Mouse (Mus musculus) frontal cortex, postnatal 25 days (tissue): Measurements from ENCODE around the gene Foxred1.

Experiments used
- DNase-seq, 2 experiments: peaks; one replicate each; pipeline ENCODE4 v3.0.0; 2022; ENCODE audit warnings: low spot score in 2 of 2

The Foxred1 gene

GRCm38 (mm10) chr9:35192983-35193542, 17.8 kb downstream of the Foxred1 start:
- no peak for DNase-seq

- DNase-seq = peak in 1 of 2 experiments; percentile 25
Observed at GRCm38 (mm10) chr9:35188700-35189099, 22.2 kb downstream of the Foxred1 start.

GRCm38 (mm10) chr9:35187351-35187903, 23.4 kb downstream of the Foxred1 start:
- DNase-seq = no peak

- no peak for DNase-seq
Observed at GRCm38 (mm10) chr9:35186430-35186829, 24.4 kb downstream of the Foxred1 start.

GRCm38 (mm10) chr9:35183359-35183758, 27.5 kb downstream of the Foxred1 start:
- no peak for DNase-seq

- DNase-seq = no peak
Observed at GRCm38 (mm10) chr9:35182832-35183231, 28.0 kb downstream of the Foxred1 start.

- DNase-seq = no peak
Observed at GRCm38 (mm10) chr9:35176124-35176659, 34.7 kb downstream of the Foxred1 start.

GRCm38 (mm10) chr9:35175251-35176123, 35.4 kb downstream of the Foxred1 start, which contains the start of gene Dcps:
Gene Dcps, minus strand, starts transcription at chr9:35176061.
- DNase-seq = peak; percentile 93 to 96

- DNase-seq = no peak
Observed at GRCm38 (mm10) chr9:35173331-35173730, 37.5 kb downstream of the Foxred1 start.

GRCm38 (mm10) chr9:35170071-35170470, 40.8 kb downstream of the Foxred1 start:
- DNase-seq = no peak

GRCm38 (mm10) chr9:35166798-35167635, 43.8 kb downstream of the Foxred1 start:
- no peak for DNase-seq

- no peak for DNase-seq
Observed at GRCm38 (mm10) chr9:35166144-35166797, 44.6 kb downstream of the Foxred1 start.

GRCm38 (mm10) chr9:35164142-35164874, 46.5 kb downstream of the Foxred1 start:
- DNase-seq = no peak

- DNase-seq = no peak
Observed at GRCm38 (mm10) chr9:35163011-35163690, 47.7 kb downstream of the Foxred1 start.

- no peak for DNase-seq
Observed at GRCm38 (mm10) chr9:35161721-35162120, 49.1 kb downstream of the Foxred1 start.

GRCm38 (mm10) chr9:35160662-35161061, 50.2 kb downstream of the Foxred1 start:
- DNase-seq = no peak

- no peak for DNase-seq
Observed at GRCm38 (mm10) chr9:35158477-35158876, 52.4 kb downstream of the Foxred1 start.

- no peak for DNase-seq
Observed at GRCm38 (mm10) chr9:35156862-35157261, 54.0 kb downstream of the Foxred1 start.

- DNase-seq = no peak
Observed at GRCm38 (mm10) chr9:35156002-35156710, 54.7 kb downstream of the Foxred1 start.
